Mouse (Mus musculus) lung, postnatal 14 days (tissue): ENCODE results near the gene Ak6.

Source experiments
- DNase-seq: peaks from one replicate; pipeline ENCODE4 v3.0.0; 2021

Ak6 gene

DNA sequence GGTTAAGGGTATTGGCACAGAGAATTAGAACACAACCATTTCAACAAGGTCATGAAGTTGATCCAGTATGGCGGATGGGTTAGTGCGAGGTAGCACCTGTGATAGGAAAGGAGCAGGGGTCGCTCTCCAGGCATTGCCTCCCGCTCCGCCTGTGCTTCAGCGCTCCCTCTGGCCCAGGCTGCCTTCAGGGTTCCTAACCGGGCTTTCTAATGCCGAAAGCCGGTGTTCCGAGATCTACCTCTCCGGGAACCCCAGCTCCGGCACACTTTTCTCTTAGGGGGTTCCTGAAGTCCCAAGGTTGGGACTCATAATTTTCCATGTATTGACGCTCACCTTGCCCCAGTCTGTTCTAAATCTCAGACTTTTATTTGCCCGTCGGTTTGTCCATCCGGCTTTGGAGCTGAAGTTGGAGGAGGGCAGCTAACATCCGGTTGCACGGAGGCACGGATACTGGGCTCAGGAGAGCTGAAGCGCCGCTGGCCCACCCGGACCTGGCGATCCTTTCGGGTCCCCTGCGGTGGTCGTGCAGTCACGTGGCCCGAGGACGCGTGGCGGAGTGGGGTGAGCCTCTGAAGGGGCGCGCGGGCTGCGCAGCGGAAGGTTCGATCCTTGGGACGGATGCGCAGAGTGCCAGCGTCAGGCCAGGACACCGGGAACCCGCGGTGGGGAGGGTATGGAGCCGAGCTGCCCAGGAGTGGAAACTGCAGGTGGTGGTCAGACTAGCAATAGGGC, 18.7 kb downstream of the Ak6 start, which contains the start of gene Ccdc125:
Ccdc125 (plus strand) TSS at position 427 of the 732 bp plus-strand sequence.
- DNase-seq: peak; percentile 37

DNA sequence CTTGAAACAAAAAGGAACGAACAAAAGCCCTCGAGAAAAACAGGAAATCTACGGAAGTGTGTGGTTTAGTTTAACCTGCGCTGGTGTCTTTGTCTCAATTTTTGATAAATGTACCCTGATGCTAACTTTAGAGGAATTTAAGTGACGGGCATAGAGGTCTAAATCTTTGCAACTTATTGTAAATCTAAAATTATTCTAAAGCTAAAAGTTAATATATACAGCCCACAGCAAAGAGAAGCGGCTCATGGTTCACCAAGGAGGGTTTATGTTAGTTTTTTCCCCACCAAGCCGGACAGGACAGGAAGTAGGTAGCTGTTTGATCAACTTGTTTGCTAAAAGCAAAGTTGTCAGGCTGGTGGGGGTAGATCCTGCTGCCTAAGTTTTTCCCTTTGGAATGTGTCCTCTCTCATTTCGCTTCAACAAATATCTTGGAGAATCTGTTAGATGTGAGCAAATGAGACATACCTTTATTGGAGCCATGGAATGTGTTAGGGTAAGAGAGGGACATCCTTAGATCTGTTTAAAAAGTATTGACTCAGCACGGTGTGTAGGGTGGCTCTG, 19.5 kb downstream of the Ak6 start:
- no peak for DNase-seq

DNA sequence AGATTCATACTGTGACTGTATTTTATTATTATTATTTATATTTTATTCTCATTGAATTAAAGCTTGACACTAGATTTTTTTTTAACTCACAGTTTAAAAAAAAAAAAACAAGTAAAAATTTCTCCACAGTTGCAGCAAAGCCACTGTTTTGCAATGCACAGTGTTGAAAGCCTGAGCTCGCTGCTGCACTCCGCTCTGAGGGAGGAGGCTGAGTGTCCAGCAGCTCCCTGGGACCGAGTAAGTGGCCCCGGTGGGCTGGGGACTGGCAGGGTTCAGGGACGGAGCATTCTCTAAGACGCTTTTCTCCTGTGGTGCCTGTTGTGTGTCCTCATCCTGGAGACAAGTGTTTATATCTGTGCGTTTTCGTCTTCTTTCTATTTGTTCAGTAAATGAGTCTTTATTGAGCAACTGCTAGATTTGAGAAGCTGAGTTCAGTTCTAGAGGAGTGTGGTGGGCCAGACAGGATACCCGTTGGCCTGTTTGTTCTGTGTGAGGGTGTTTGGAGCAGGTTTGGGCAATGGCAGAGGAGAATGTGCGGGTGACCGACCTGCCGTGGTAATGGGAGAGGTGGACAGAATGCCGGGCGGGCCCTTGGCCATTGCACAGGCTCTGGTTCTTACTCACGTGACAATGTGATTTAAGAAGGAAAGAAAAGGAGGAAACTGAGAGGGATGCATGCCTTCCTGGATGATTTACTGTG, 25.3 kb downstream of the Ak6 start:
- no peak for DNase-seq

DNA sequence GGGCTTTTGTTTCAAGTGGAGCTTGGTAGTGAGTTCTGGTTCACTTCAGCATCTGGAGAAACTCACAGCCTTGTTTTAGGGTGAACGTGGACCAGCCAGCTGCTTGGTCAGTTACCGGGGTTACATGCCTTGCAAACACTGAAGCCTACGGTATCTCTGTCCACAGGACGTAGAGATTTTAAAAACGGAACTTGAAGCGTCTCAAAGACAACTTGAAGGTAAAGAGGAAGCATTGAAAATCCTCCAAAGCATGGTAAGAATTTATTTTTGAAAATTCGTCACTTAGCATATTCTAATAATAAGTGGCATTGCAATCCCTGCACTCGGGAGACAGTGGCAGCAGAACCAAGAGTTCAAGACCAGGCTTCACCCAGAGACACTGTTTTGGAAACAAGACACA, 30.8 kb downstream of the Ak6 start:
- DNase-seq: no peak

DNA sequence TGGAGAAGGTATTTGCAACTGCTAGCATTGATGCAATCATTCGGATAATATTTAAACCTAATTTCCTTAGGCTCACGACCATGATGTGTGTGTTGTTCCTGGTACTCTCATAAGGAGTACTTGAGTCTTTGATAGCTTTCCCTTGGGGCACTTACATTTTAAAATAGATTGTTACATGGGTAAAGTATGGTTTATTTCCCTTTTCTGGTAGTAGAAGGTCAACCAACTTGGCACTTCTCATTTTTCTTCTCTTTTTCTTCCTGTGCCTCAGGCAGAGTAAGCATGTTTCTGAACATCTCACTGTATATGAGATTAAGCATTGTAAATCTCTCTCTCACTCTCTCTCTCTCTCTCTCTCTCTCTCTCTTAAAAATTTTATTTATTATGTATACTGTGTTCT, 32.1 kb downstream of the Ak6 start:
- DNase-seq: no peak

DNA sequence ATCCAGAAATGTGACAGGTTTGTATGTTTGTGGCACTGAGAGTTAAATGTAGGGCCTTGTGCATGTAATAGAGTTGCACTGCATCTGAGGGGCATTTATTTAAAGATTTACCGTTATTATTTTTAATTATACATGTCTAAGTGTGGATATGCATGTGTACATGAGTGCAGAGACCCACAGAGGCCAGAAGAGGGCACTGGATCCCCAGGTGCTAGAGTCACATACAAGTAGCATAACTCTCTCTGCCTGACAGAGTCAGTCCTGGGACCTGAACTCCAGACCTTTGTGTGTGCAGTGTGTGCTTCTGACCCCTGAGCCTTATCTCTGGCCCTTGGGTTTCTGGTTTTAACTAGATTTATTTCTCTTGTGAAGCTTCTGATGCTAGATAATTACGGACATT, 33.6 kb downstream of the Ak6 start:
- no peak for DNase-seq

DNA sequence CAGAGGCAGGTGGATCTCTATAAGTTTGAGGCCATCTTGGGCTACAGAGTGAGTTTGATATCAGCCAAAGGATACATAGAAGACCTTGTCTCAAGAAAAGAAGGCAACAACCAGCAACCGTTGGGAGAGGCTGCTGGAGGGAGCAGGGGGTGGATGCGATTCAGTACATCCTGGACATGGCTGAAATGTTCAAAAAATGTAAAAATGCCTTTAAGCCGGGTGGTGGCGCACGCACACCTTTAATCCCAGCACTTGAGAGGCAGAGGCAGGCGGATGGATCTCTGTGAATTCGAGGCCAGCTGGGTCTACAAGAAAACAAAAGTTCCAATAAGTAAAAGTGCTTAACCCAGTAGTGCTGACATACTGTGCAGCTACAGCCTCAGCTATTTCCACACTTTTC, 36.7 kb downstream of the Ak6 start:
- no peak for DNase-seq

DNA sequence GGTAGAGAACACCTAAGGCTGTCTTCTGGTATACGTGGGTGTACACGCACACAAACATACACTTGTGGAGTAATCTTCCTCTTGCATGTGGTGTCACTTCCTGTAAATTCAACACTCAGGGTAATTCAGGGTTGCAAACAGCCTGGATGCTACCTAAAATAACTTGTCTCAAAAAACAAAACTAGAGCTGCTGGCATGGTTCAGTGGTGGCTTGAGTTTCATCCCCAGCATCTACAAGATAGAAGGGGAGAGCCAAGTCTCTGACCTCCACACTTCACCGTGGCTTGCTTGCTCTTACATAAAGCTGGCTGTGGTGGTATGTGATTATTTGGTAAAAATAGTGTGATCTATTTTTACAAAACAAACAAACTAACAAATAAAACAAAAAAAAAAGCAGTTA, 46.8 kb downstream of the Ak6 start:
- no peak for DNase-seq

DNA sequence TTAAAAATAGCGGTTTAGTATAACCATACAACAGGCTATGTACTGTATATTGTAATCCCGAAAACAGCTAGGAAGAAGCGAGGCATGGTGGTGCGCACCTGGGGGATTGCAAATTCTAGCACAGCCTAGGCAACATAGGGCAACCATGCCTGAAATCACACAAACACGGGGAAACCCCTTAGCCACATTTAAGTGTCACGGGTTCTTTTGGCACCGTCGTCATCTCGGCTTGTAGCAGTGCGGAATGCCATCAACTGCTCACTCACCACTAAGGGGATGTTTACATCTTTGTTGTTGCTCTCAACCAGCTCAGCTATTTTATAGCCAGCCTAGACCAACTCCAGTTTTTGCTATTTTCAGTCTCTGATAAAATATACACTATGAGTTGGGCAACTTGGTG, 48.1 kb downstream of the Ak6 start:
- DNase-seq: no peak

DNA sequence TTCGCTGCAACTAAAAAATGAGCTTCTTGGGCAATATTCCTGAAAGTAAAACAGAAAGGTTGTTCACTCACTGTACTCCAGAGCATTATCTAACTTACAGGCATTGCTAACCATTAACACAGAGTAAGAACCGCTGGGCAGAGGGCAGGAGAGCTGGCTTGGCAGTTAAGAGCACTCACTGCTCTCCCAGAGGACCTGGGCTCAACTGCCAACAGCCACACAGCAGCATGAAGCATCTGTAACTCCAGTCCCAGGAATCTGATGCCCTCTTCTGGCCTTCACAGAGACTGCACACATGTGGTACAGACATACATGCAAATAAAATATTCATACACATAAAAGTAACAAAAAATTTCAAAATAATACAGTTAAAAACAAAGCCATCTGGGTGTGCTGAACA, 52.7 kb downstream of the Ak6 start:
- DNase-seq: no peak

DNA sequence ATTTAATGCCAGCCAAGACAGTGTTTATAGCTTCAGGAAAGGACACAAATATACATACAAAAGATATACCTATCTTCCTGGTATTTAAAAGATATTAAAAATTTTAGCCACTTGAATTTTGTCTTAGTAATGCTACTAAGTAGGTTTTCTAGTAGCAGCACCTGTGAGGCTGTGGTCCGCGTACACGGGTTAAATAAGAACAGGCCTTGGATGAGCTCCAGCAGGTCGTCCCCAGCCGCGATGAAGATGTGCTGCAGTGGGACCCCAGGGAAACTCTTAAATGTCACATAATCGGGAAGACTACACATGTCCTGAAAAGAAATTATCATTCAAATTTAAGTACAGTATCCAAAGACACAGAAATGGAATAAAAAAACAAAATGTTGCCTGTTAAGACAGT, 55.4 kb downstream of the Ak6 start:
- DNase-seq: no peak

DNA sequence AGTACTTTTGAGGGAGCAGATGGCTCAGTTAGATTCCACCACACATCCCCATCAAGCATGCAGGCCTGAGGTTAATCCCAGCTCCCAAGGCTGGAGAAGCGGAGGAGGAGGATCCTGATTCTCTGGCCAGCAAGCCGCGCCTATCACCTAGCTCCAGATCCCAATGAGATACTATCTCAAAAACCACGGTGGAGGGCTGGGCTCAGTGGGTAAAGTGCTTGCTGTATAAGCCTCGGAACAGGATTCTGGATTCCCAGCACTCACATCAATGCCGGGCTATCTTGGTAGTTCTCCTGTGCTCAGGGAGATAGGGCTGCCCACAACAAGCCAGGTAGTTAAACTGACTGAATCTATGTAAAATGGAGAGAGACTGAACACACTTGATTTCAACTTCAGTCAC, 64.7 kb downstream of the Ak6 start:
- DNase-seq: no peak
